Mouse (Mus musculus): ENCODE data around the gene Ubr4.
"Not testable (repeated sequence)": the region's sequence is repeated elsewhere in the genome, so short reads cannot be mapped to it uniquely, and the experiment has no call there.

Ubr4 gene

GRCm38 (mm10) chr4:139360761-139361548 is 8.5 kb downstream of the Ubr4 start:
- no peak for DNase-seq

- no peak for DNase-seq
Observed at GRCm38 (mm10) chr4:139367336-139367735, 14.9 kb downstream of the Ubr4 start.

- DNase-seq = no peak
Observed at GRCm38 (mm10) chr4:139368038-139368437, 15.6 kb downstream of the Ubr4 start.

GRCm38 (mm10) chr4:139373130-139373529 is 20.7 kb downstream of the Ubr4 start:
- no peak for DNase-seq

- DNase-seq = no peak
Observed at GRCm38 (mm10) chr4:139373531-139373930, 21.1 kb downstream of the Ubr4 start.

- DNase-seq = no peak
Observed at GRCm38 (mm10) chr4:139379719-139380118, 27.3 kb downstream of the Ubr4 start.

GRCm38 (mm10) chr4:139380207-139380748 is 27.9 kb downstream of the Ubr4 start:
- DNase-seq = peak; percentile 100

- peak; percentile 26 for DNase-seq
Observed at GRCm38 (mm10) chr4:139380775-139381451, 28.5 kb downstream of the Ubr4 start.

- DNase-seq = no peak
Observed at GRCm38 (mm10) chr4:139381452-139381845, 29.0 kb downstream of the Ubr4 start.

GRCm38 (mm10) chr4:139382231-139382630 is 29.8 kb downstream of the Ubr4 start:
- no peak for DNase-seq

GRCm38 (mm10) chr4:139385841-139386240 is 33.4 kb downstream of the Ubr4 start:
- not testable (repeated sequence) for DNase-seq

- DNase-seq = no peak
Observed at GRCm38 (mm10) chr4:139386869-139387319, 34.5 kb downstream of the Ubr4 start.

GRCm38 (mm10) chr4:139389557-139389956 is 37.1 kb downstream of the Ubr4 start:
- no peak for DNase-seq

GRCm38 (mm10) chr4:139395431-139395830 is 43.0 kb downstream of the Ubr4 start:
- no peak for DNase-seq

GRCm38 (mm10) chr4:139400487-139400886 is 48.1 kb downstream of the Ubr4 start:
- no peak for DNase-seq

- DNase-seq = no peak
Observed at GRCm38 (mm10) chr4:139403214-139403613, 50.8 kb downstream of the Ubr4 start.

GRCm38 (mm10) chr4:139411351-139411750 is 58.9 kb downstream of the Ubr4 start:
- DNase-seq = no peak

- DNase-seq = no peak
Observed at GRCm38 (mm10) chr4:139417868-139418267, 65.5 kb downstream of the Ubr4 start.

- no peak for DNase-seq
Observed at GRCm38 (mm10) chr4:139421621-139422020, 69.2 kb downstream of the Ubr4 start.

GRCm38 (mm10) chr4:139422409-139422808 is 70.0 kb downstream of the Ubr4 start:
- no peak for DNase-seq

- no peak for DNase-seq
Observed at GRCm38 (mm10) chr4:139423270-139423669, 70.9 kb downstream of the Ubr4 start.

- DNase-seq = peak; percentile 77
Observed at GRCm38 (mm10) chr4:139430176-139430575, 77.8 kb downstream of the Ubr4 start.

GRCm38 (mm10) chr4:139430891-139431290 is 78.5 kb downstream of the Ubr4 start:
- no peak for DNase-seq

Measured in right cerebral cortex, postnatal 14 days (tissue).